Mouse (Mus musculus) adipocyte (in vitro differentiated cells): ENCODE measurements around the gene Cltc.

Experiments used
- DNase-seq: peaks from one replicate; pipeline ENCODE4 v3.0.0-alpha.2; 2016; ENCODE audit warnings: low spot score

Cltc gene

DNA sequence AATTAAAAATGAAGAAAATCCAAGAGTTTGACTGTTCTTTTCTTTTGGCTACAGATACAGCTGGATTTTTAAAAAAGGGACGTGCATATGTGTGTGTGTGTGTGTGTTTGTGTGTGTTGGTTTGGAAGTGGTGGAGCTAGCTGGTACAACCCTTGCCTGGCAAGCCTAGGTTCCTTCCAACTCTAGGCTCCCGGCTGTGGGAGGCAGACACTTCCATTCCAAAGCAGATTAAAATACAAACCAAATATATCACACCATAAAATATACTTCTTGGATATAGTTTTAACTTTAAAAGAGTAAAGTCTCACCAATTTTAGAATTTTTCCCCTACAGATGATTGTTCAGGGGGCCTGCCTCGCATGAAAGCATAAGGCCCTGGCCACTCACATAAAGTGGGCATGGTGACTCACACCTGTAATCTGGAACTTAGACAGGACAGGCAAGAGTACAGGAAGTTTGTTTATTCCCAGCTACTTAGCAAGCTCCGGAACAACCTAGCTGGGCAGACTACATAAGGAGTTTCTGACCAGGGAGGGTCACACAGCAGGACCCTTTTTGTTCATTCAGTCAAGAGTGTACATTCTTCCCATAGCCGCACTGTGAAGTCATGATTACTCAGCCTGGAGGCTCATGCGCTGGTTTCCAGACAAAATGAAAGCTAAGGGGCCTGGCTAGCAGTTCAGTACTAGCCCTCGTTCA lies 111.1 kb downstream of the Cltc start:
- DNase-seq, result peak; percentile 44

DNA sequence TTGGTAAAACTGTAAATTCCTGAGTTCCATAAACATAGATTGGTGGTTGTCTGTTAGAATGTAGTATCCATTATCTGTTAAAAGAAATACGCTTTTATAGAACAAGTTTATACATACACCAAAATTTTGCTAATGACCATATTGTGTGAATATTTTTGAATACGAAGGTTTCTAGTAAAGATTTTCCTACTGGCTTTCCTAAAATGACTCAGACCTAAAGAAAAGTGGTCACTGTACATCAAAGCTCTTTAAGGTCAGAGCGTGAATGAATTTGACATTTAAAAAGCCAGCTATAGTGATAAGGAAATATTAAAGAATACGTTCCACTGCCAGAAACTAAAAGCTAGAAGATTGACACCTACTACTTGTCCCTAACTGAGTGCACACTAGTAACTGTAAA lies 112.8 kb downstream of the Cltc start:
- no peak for DNase-seq
